Mouse (Mus musculus): ENCODE data around the gene Usp15. TPM values are rescaled to one million over a fixed set of nuclear protein-coding genes. Genes with fewer than 3 reads are reported as not detected.

The Usp15 gene
- polyA plus RNA-seq, 1 experiment from 2014 or later = 66.4 TPM

- Histone ChIP-seq H3K4me2 (ENCODE audit: low read depth, low read length) (no peak overlapping the region), H3K4me1 (replicated peaks; ENCODE audit: control insufficient read depth, insufficient read depth, low read length) (no peaks in the 10 kb centered on the region)
Observed at GRCm38 (mm10) chr10:123100584-123100983, 96.2 kb downstream of the Usp15 start.

GRCm38 (mm10) chr10:123094504-123094903 is 102.3 kb downstream of the Usp15 start:
- no peak overlapping the region for H3K4me3 ChIP-seq (ENCODE audit: low read length)
- ATAC-seq (ENCODE audit: low read depth) = no peak
- no peaks in the 10 kb centered on the region for H3K4me1 ChIP-seq (replicated peaks; ENCODE audit: control insufficient read depth, insufficient read depth, low read length)
- H3K27ac ChIP-seq (ENCODE audit: low read length) = no peak overlapping the region
- 79% methylated on average over 7 of the region's 7 CpGs for WGBS
- H3K9ac ChIP-seq (ENCODE audit: low read length) = no peak overlapping the region
- no peaks in the 10 kb centered on the region for H3K9me3 ChIP-seq (ENCODE audit: control insufficient read depth, low read length)
- H3K36me3 ChIP-seq (ENCODE audit: control insufficient read depth, insufficient read depth, low read length) = no peaks in the 10 kb centered on the region
- no peak overlapping the region for H3K4me2 ChIP-seq (ENCODE audit: low read depth, low read length)
- H3K27me3 ChIP-seq (ENCODE audit: control insufficient read depth, insufficient read depth, low read depth, low read length) = no peaks in the 10 kb centered on the region

More at GRCm38 (mm10) chr10:123100584-123100983, 96.2 kb downstream of the Usp15 start:
- 60% methylated on average over 2 of the region's 2 CpGs for WGBS
- Histone ChIP-seq H3K27me3 (ENCODE audit: control insufficient read depth, insufficient read depth, low read depth, low read length) (no peaks in the 10 kb centered on the region), H3K4me3 (ENCODE audit: low read length) (no peak overlapping the region), H3K36me3 (ENCODE audit: control insufficient read depth, insufficient read depth, low read length) (no peaks in the 10 kb centered on the region), H3K27ac (ENCODE audit: low read length) (no peak overlapping the region), H3K9ac (ENCODE audit: low read length) (no peak overlapping the region), H3K9me3 (ENCODE audit: control insufficient read depth, low read length) (no peaks in the 10 kb centered on the region)
- ATAC-seq (ENCODE audit: low read depth) = no peak

GRCm38 (mm10) chr10:123092577-123092976 is 104.2 kb downstream of the Usp15 start:
- no peaks in the 10 kb centered on the region for H3K4me1 ChIP-seq (replicated peaks; ENCODE audit: control insufficient read depth, insufficient read depth, low read length)
- no peak overlapping the region for H3K4me2 ChIP-seq (ENCODE audit: low read depth, low read length)
- H3K36me3 ChIP-seq (ENCODE audit: control insufficient read depth, insufficient read depth, low read length) = no peaks in the 10 kb centered on the region
- no peak overlapping the region for H3K27ac ChIP-seq (ENCODE audit: low read length)
- ATAC-seq (ENCODE audit: low read depth) = no peak
- no peaks in the 10 kb centered on the region for H3K9me3 ChIP-seq (ENCODE audit: control insufficient read depth, low read length)
- H3K4me3 ChIP-seq (ENCODE audit: low read length) = no peak overlapping the region
- no peak overlapping the region for H3K9ac ChIP-seq (ENCODE audit: low read length)
- no peaks in the 10 kb centered on the region for H3K27me3 ChIP-seq (ENCODE audit: control insufficient read depth, insufficient read depth, low read depth, low read length)
- WGBS = 69% methylated on average over 3 of the region's 3 CpGs

GRCm38 (mm10) chr10:123091737-123092136 is 105.1 kb downstream of the Usp15 start:
- 28% methylated on average over 5 of the region's 5 CpGs for WGBS
- Histone ChIP-seq H3K9ac (ENCODE audit: low read length) (no peak overlapping the region), H3K4me2 (ENCODE audit: low read depth, low read length) (no peak overlapping the region), H3K36me3 (ENCODE audit: control insufficient read depth, insufficient read depth, low read length) (no peaks in the 10 kb centered on the region), H3K27me3 (ENCODE audit: control insufficient read depth, insufficient read depth, low read depth, low read length) (no peaks in the 10 kb centered on the region), H3K4me3 (ENCODE audit: low read length) (no peak overlapping the region), H3K4me1 (replicated peaks; ENCODE audit: control insufficient read depth, insufficient read depth, low read length) (no peaks in the 10 kb centered on the region), H3K9me3 (ENCODE audit: control insufficient read depth, low read length) (no peaks in the 10 kb centered on the region), H3K27ac (ENCODE audit: low read length) (no peak overlapping the region)
- peak; percentile 54 for ATAC-seq (ENCODE audit: low read depth)

- Histone ChIP-seq H3K27me3 (ENCODE audit: control insufficient read depth, insufficient read depth, low read depth, low read length) (no peaks in the 10 kb centered on the region), H3K27ac (ENCODE audit: low read length) (no peak overlapping the region), H3K9me3 (ENCODE audit: control insufficient read depth, low read length) (no peaks in the 10 kb centered on the region), H3K4me3 (ENCODE audit: low read length) (no peak overlapping the region), H3K9ac (ENCODE audit: low read length) (no peak overlapping the region), H3K4me1 (replicated peaks; ENCODE audit: control insufficient read depth, insufficient read depth, low read length) (no peaks in the 10 kb centered on the region), H3K4me2 (ENCODE audit: low read depth, low read length) (no peak overlapping the region), H3K36me3 (ENCODE audit: control insufficient read depth, insufficient read depth, low read length) (no peaks in the 10 kb centered on the region)
- ATAC-seq (ENCODE audit: low read depth) = no peak
- WGBS = 80% methylated on average over 12 of the region's 12 CpGs
Observed at GRCm38 (mm10) chr10:123089425-123089930, 107.3 kb downstream of the Usp15 start.

GRCm38 (mm10) chr10:123086847-123087246 is 109.9 kb downstream of the Usp15 start:
- Histone ChIP-seq H3K4me2 (ENCODE audit: low read depth, low read length) (no peak overlapping the region), H3K4me1 (replicated peaks; ENCODE audit: control insufficient read depth, insufficient read depth, low read length) (no peaks in the 10 kb centered on the region), H3K4me3 (ENCODE audit: low read length) (no peak overlapping the region), H3K9me3 (ENCODE audit: control insufficient read depth, low read length) (no peaks in the 10 kb centered on the region), H3K36me3 (ENCODE audit: control insufficient read depth, insufficient read depth, low read length) (no peaks in the 10 kb centered on the region), H3K27me3 (ENCODE audit: control insufficient read depth, insufficient read depth, low read depth, low read length) (no peaks in the 10 kb centered on the region), H3K27ac (ENCODE audit: low read length) (no peak overlapping the region), H3K9ac (ENCODE audit: low read length) (no peak overlapping the region)
- 51% methylated on average over 2 of the region's 2 CpGs for WGBS
- ATAC-seq (ENCODE audit: low read depth) = no peak

- 47% methylated on average over 10 of the region's 10 CpGs for WGBS
- no peaks in the 10 kb centered on the region for H3K27me3 ChIP-seq (ENCODE audit: control insufficient read depth, insufficient read depth, low read depth, low read length)
- H3K9ac ChIP-seq (ENCODE audit: low read length) = no peak overlapping the region
- H3K9me3 ChIP-seq (ENCODE audit: control insufficient read depth, low read length) = no peaks in the 10 kb centered on the region
- no peaks in the 10 kb centered on the region for H3K36me3 ChIP-seq (ENCODE audit: control insufficient read depth, insufficient read depth, low read length)
- no peaks in the 10 kb centered on the region for H3K4me1 ChIP-seq (replicated peaks; ENCODE audit: control insufficient read depth, insufficient read depth, low read length)
- no peak for ATAC-seq (ENCODE audit: low read depth)
- H3K4me3 ChIP-seq (ENCODE audit: low read length) = no peak overlapping the region
- no peak overlapping the region for H3K4me2 ChIP-seq (ENCODE audit: low read depth, low read length)
- no peak overlapping the region for H3K27ac ChIP-seq (ENCODE audit: low read length)
Observed at GRCm38 (mm10) chr10:123084900-123085641, 111.7 kb downstream of the Usp15 start.

GRCm38 (mm10) chr10:123084307-123084706 is 112.5 kb downstream of the Usp15 start:
- H3K27me3 ChIP-seq (ENCODE audit: control insufficient read depth, insufficient read depth, low read depth, low read length) = no peaks in the 10 kb centered on the region
- ATAC-seq (ENCODE audit: low read depth) = no peak
- H3K9me3 ChIP-seq (ENCODE audit: control insufficient read depth, low read length) = no peaks in the 10 kb centered on the region
- no peak overlapping the region for H3K9ac ChIP-seq (ENCODE audit: low read length)
- 52% methylated on average over 9 of the region's 9 CpGs for WGBS
- no peaks in the 10 kb centered on the region for H3K36me3 ChIP-seq (ENCODE audit: control insufficient read depth, insufficient read depth, low read length)
- H3K4me3 ChIP-seq (ENCODE audit: low read length) = no peak overlapping the region
- H3K4me1 ChIP-seq (replicated peaks; ENCODE audit: control insufficient read depth, insufficient read depth, low read length) = no peaks in the 10 kb centered on the region
- H3K27ac ChIP-seq (ENCODE audit: low read length) = no peak overlapping the region
- no peak overlapping the region for H3K4me2 ChIP-seq (ENCODE audit: low read depth, low read length)

- peak within 1 kb of the TSS; percentile 84 for H3K4me2 ChIP-seq (ENCODE audit: low read depth, low read length)
- H3K27ac ChIP-seq (ENCODE audit: low read length) = peak within 1 kb of the TSS; percentile 74
- H3K4me1 ChIP-seq (replicated peaks; ENCODE audit: control insufficient read depth, insufficient read depth, low read length) = peaks cover 11% of the 10 kb centered on the region
- H3K27me3 ChIP-seq (ENCODE audit: control insufficient read depth, insufficient read depth, low read depth, low read length) = no peaks in the 10 kb centered on the region
- ATAC-seq (ENCODE audit: low read depth) = peak; percentile 99
- no peaks in the 10 kb centered on the region for H3K9me3 ChIP-seq (ENCODE audit: control insufficient read depth, low read length)
- H3K4me3 ChIP-seq (ENCODE audit: low read length) = peak within 1 kb of the TSS; percentile 97
- no peaks in the 10 kb centered on the region for H3K36me3 ChIP-seq (ENCODE audit: control insufficient read depth, insufficient read depth, low read length)
- WGBS = under 1% methylated on average over 57 of the region's 58 CpGs
- peak within 1 kb of the TSS; percentile 93 for H3K9ac ChIP-seq (ENCODE audit: low read length)
Observed at GRCm38 (mm10) chr10:123076245-123077023, 120.4 kb downstream of the Usp15 start, which contains the start of gene Mon2. Mon2 (minus strand) TSS chr10:123076505.

Measured in lung, embryonic 16.5 days (tissue).